Mouse (Mus musculus) E14TG2a.4 (cell line): ENCODE results near the gene Il22.
"Not testable (repeated sequence)": the region's sequence is repeated elsewhere in the genome, so short reads cannot be mapped to it uniquely, and the experiment has no call there.

Source experiments
- CTCF ChIP-seq: conservative IDR thresholded peaks from 2 replicates; pipeline ENCODE4 v1.5.1; 2014; ENCODE audit warnings: low read length
- NANOG ChIP-seq: IDR thresholded peaks from 2 replicates; pipeline ENCODE4 v1.6.1; 2014; ENCODE audit warnings: borderline replicate concordance, low read length, mixed read lengths

DNA sequence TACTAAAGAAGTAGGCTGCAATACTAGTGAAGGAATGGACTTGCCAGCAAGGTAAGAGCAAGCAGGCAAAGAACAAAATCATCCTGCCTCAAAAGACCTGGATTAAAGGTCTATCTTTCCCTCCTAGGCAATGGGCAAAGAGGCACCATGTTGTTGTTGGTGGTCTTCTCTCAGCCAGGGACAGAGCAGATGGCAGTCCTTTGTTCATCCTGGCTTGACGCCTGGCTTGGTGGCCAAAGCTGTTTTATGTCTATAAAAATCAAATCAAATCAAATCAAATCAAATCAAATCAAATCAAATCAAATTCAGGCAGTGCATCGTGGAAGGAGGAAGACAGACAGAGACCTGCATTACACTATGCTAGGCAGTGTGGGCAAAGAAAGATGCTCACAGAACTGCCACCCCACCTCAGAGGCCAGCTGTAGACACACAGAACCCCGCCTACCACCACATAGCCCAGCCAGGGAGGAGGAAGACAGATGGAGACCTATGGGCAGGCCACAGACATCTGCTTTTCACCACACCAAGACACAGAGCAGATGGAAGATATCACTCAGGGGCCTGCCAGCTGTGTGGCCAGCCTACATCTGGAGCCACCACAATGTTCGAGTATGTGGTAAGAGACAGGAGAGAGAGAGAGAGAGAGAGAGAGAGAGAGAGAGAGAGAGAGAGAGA, 11.1 kb downstream of the Il22 start:
- not testable (repeated sequence) for TF ChIP-seq CTCF, NANOG
